Mouse (Mus musculus) inflammation-experienced regulatory T-cells, adult 6 months (primary cell): ENCODE measurements around the gene C130026I21Rik. TPM values are rescaled to one million over a fixed set of nuclear protein-coding genes. Genes with fewer than 3 reads are reported as not detected.
"Not testable (repeated sequence)": the region's sequence is repeated elsewhere in the genome, so short reads cannot be mapped to it uniquely, and the experiment has no call there.

Source experiments
- ATAC-seq: one replicate; pipeline ENCODE4 v1.8.0; 2017
- polyA plus RNA-seq, 3 experiments: library from polyadenylated mRNA; unstranded; fragments of 100-300 nt; shearing (Covaris generic); gene quantifications; one replicate each; pipeline ENCODE4 v1.2.1; 2017

Gene C130026I21Rik
- polyA plus RNA-seq, 3 experiments from 2014 or later = 51.5 to 71.7 (median 63.8) TPM

GRCm38 (mm10) chr1:85118341-85118740 lies 152.0 kb downstream of the C130026I21Rik start:
- not testable (repeated sequence) for ATAC-seq

GRCm38 (mm10) chr1:85117537-85117936 lies 152.8 kb downstream of the C130026I21Rik start:
- not testable (repeated sequence) for ATAC-seq

GRCm38 (mm10) chr1:85114666-85115402 lies 155.5 kb downstream of the C130026I21Rik start:
- ATAC-seq = not testable (repeated sequence)

GRCm38 (mm10) chr1:85114078-85114477 lies 156.3 kb downstream of the C130026I21Rik start:
- ATAC-seq = not testable (repeated sequence)

GRCm38 (mm10) chr1:85112889-85113288 lies 157.5 kb downstream of the C130026I21Rik start:
- not testable (repeated sequence) for ATAC-seq

GRCm38 (mm10) chr1:85112266-85112665 lies 158.1 kb downstream of the C130026I21Rik start:
- ATAC-seq = not testable (repeated sequence)

- ATAC-seq = not testable (repeated sequence)
Measured at GRCm38 (mm10) chr1:85111572-85111971, 158.8 kb downstream of the C130026I21Rik start.

GRCm38 (mm10) chr1:85110876-85111275 lies 159.5 kb downstream of the C130026I21Rik start:
- ATAC-seq = not testable (repeated sequence)

- not testable (repeated sequence) for ATAC-seq
Measured at GRCm38 (mm10) chr1:85109753-85110152, 160.6 kb downstream of the C130026I21Rik start, which contains the start of gene A530032D15Rik. Gene A530032D15Rik (minus strand): TSS chr1:85109853.

GRCm38 (mm10) chr1:85106013-85106412 lies 164.4 kb downstream of the C130026I21Rik start:
- not testable (repeated sequence) for ATAC-seq

GRCm38 (mm10) chr1:85105336-85105735 lies 165.0 kb downstream of the C130026I21Rik start:
- ATAC-seq = not testable (repeated sequence)

GRCm38 (mm10) chr1:85101754-85102153 lies 168.6 kb downstream of the C130026I21Rik start:
- ATAC-seq = not testable (repeated sequence)

GRCm38 (mm10) chr1:85099864-85100263 lies 170.5 kb downstream of the C130026I21Rik start, which contains the start of gene Gm10553:
Gene Gm10553 (plus strand): TSS chr1:85100164.
- not testable (repeated sequence) for ATAC-seq

GRCm38 (mm10) chr1:85099081-85099480 lies 171.3 kb downstream of the C130026I21Rik start:
- ATAC-seq = not testable (repeated sequence)

- not testable (repeated sequence) for ATAC-seq
Measured at GRCm38 (mm10) chr1:85093011-85093572, 177.3 kb downstream of the C130026I21Rik start.

GRCm38 (mm10) chr1:85092169-85092568 lies 178.2 kb downstream of the C130026I21Rik start:
- ATAC-seq = not testable (repeated sequence)

GRCm38 (mm10) chr1:85086211-85086610 lies 184.2 kb downstream of the C130026I21Rik start:
- not testable (repeated sequence) for ATAC-seq

GRCm38 (mm10) chr1:85084803-85085202 lies 185.6 kb downstream of the C130026I21Rik start:
- not testable (repeated sequence) for ATAC-seq

- ATAC-seq = not testable (repeated sequence)
Measured at GRCm38 (mm10) chr1:85073099-85073498, 197.3 kb downstream of the C130026I21Rik start.

GRCm38 (mm10) chr1:85071690-85072089 lies 198.7 kb downstream of the C130026I21Rik start:
- not testable (repeated sequence) for ATAC-seq

- ATAC-seq = not testable (repeated sequence)
Measured at GRCm38 (mm10) chr1:85035801-85036200, 234.6 kb downstream of the C130026I21Rik start.

- not testable (repeated sequence) for ATAC-seq
Measured at GRCm38 (mm10) chr1:85034394-85034793, 236.0 kb downstream of the C130026I21Rik start.

- ATAC-seq = not testable (repeated sequence)
Measured at GRCm38 (mm10) chr1:85033616-85034015, 236.8 kb downstream of the C130026I21Rik start.
